In the genomic region with DNA sequence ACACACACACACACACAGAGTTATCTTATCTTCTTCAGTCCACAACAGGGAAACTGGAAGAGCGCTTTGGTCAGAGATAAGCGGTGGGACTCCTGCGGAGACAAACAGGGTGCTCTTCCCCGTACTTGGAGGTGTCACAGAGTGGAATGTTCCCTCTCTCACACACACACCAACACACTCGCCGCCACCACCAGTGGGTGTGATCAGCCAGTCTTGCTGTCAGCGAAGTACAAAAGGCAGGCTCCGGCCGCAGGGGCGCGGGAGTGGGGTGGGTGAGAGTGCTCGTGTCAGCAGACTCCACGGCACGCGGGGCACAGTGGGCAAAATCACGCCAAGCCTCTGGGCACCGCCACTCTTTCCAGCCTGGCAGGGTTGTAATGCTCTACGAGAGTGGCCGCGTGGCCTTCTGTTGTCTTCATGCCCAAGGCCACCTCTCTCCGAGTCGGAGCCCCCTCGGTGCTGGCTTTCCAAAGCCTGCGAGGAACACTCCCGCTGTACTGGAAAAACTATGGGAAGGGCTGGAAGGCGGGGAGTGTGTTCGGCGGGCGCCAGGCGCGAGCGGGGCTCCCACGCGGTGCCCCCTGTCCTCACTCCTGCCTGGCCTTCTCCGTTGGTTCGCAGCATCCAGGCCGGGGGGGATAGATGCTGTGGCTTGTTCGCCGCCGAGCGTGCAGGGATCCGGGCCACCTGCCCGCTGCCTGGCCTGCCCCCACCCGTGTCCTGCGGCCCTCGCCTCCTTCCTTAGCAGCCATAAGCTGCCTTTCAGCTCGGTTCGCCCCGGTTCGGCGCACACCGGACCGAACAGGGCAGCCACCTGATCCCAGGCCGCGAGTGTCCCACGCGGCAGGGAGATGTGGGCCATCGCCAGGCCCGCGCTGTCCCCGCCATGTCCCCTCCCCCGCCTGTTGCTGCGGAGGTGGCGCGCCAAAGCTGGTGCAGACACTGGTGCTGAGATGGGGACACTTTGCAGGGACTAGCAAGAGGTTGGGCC, we compare ENCODE assay signal across 8 mouse cellular contexts. TPM values are rescaled to one million over a fixed set of nuclear protein-coding genes. Genes with fewer than 3 reads are reported as not detected.
DNase-seq lines count a peak whose midpoint lies in the region; ATAC-seq and TF ChIP-seq lines count a peak whose summit lies in the region.

No protein-coding gene starts in this region.

- no peaks in the 10 kb centered on the region for H3K36me3 ChIP-seq in megakaryocyte, embryonic 14.5 days (replicated peaks; ENCODE audit: low read length)
- H3K36me3 ChIP-seq in heart, postnatal 0 days (replicated peaks; ENCODE audit: control insufficient read depth, insufficient read depth, low read length): no peaks in the 10 kb centered on the region
- H3K36me3 ChIP-seq in limb, embryonic 14.5 days (ENCODE audit: control insufficient read depth, insufficient read depth, low read length): no peaks in the 10 kb centered on the region
- H3K36me3 ChIP-seq in stomach, embryonic 16.5 days (ENCODE audit: control insufficient read depth, insufficient read depth, low read length): no peaks in the 10 kb centered on the region

- H3K4me1 ChIP-seq in megakaryocyte, embryonic 14.5 days: peaks cover 29% of the 10 kb centered on the region
- H3K4me1 ChIP-seq in heart, postnatal 0 days (ENCODE audit: control insufficient read depth, insufficient read depth): no peaks in the 10 kb centered on the region
- H3K4me1 ChIP-seq in limb, embryonic 14.5 days (ENCODE audit: control insufficient read depth, insufficient read depth, low read length): peaks cover 11% of the 10 kb centered on the region
- peaks cover 16% of the 10 kb centered on the region for H3K4me1 ChIP-seq in stomach, embryonic 16.5 days (ENCODE audit: control insufficient read depth, insufficient read depth, low read length)

- WGBS in heart, postnatal 0 days: 2% methylated on average over 65 of the region's 65 CpGs
- WGBS in limb, embryonic 14.5 days: 2% methylated on average over 60 of the region's 65 CpGs
- WGBS in stomach, embryonic 16.5 days: 3% methylated on average over 65 of the region's 65 CpGs

- ATAC-seq in megakaryocyte, adult 5-6 weeks (ENCODE audit: poor library complexity, severe bottlenecking): no peak
- peak; percentile 31; the same call in 1 of the 2 replicates for ATAC-seq in common myeloid progenitor, adult 5-6 weeks (replicated peaks; ENCODE audit: low read depth, poor library complexity, severe bottlenecking)
- peak; percentile 15; the same call in 1 of the 2 replicates for ATAC-seq in heart, postnatal 0 days (ENCODE audit: insufficient read depth, low read depth)
- ATAC-seq in limb, embryonic 14.5 days (ENCODE audit: low FRiP score, low read depth): no peak
- no peak for ATAC-seq in stomach, embryonic 16.5 days (ENCODE audit: insufficient read depth, low FRiP score)

- DNase-seq in heart, postnatal 0 days (ENCODE audit: low spot score): no peak
- no peak for DNase-seq in limb, embryonic 14.5 days (ENCODE audit: low spot score)
- DNase-seq in left cerebral cortex, postnatal 25 days (ENCODE audit: low spot score in 2 of 2): no peak
- no peak for DNase-seq in spleen, adult 12 weeks (ENCODE audit: low spot score)

- no peak for TF ChIP-seq CTCF in heart, postnatal 0 days (IDR thresholded peaks at IDR 0.05; ENCODE audit: low read depth)

- intact Hi-C loops in left cerebral cortex, postnatal 25 days (cut with DNase I): loop anchor here (5.0 kb wide), 2 partner anchors 128 to 622 kb away; no protein-coding TSS in a partner anchor

- peaks cover 73% of the 10 kb centered on the region for H3K27me3 ChIP-seq in megakaryocyte, embryonic 14.5 days (replicated peaks)
- peaks cover 11% of the 10 kb centered on the region; the same call in 1 of the 2 replicates for H3K27me3 ChIP-seq in heart, postnatal 0 days (ENCODE audit: control insufficient read depth, insufficient read depth, low read length)
- H3K27me3 ChIP-seq in limb, embryonic 14.5 days (ENCODE audit: control insufficient read depth, insufficient read depth, low read length): peaks cover 64% of the 10 kb centered on the region
- peaks cover 52% of the 10 kb centered on the region for H3K27me3 ChIP-seq in stomach, embryonic 16.5 days (ENCODE audit: control insufficient read depth, insufficient read depth, low read length)

- peak overlapping the region; percentile 64 for H3K4me3 ChIP-seq in megakaryocyte, embryonic 14.5 days (replicated peaks)
- peak overlapping the region; percentile 45 for H3K4me3 ChIP-seq in heart, postnatal 0 days (ENCODE audit: low read depth, low read length)
- peak overlapping the region; percentile 35 for H3K4me3 ChIP-seq in limb, embryonic 14.5 days (replicated peaks; ENCODE audit: low read length)
- peak overlapping the region; percentile 34 for H3K4me3 ChIP-seq in stomach, embryonic 16.5 days (replicated peaks; ENCODE audit: low read length)

- H3K27ac ChIP-seq in heart, postnatal 0 days (ENCODE audit: low read depth): peak overlapping the region; percentile 71
- no peak overlapping the region for H3K27ac ChIP-seq in limb, embryonic 14.5 days (replicated peaks; ENCODE audit: low read depth, low read length)
- no peak overlapping the region for H3K27ac ChIP-seq in stomach, embryonic 16.5 days (ENCODE audit: low read length)

- peak overlapping the region; percentile 93 for H3K4me2 ChIP-seq in heart, postnatal 0 days (ENCODE audit: low read depth, low read length)
- peak overlapping the region; percentile 65 for H3K4me2 ChIP-seq in limb, embryonic 14.5 days (replicated peaks; ENCODE audit: low read depth, low read length, severe bottlenecking)
- peak overlapping the region; percentile 55 for H3K4me2 ChIP-seq in stomach, embryonic 16.5 days (ENCODE audit: low read depth, low read length)

- TF ChIP-seq EP300 in heart, postnatal 0 days (IDR thresholded peaks at IDR 0.05; ENCODE audit: low read depth): no peak

- peak overlapping the region; percentile 43 for H3K9ac ChIP-seq in heart, postnatal 0 days (replicated peaks; ENCODE audit: low read depth, low read length)
- H3K9ac ChIP-seq in limb, embryonic 14.5 days (ENCODE audit: low read depth, low read length, severe bottlenecking): peak overlapping the region; percentile 34; the same call in 1 of the 2 replicates
- peak overlapping the region; percentile 37 for H3K9ac ChIP-seq in stomach, embryonic 16.5 days (ENCODE audit: low read length)

- no peak for TF ChIP-seq POLR2A in limb, embryonic 14.5 days (IDR thresholded peaks at IDR 0.05; ENCODE audit: borderline replicate concordance, extremely low read depth, insufficient read depth, insufficient read length)

- peaks cover 20% of the 10 kb centered on the region for H3K9me3 ChIP-seq in megakaryocyte, embryonic 14.5 days
- H3K9me3 ChIP-seq in heart, postnatal 0 days (replicated peaks; ENCODE audit: control insufficient read depth, low read length): no peaks in the 10 kb centered on the region
- no peaks in the 10 kb centered on the region for H3K9me3 ChIP-seq in limb, embryonic 14.5 days (ENCODE audit: control insufficient read depth, low read length)
- no peaks in the 10 kb centered on the region for H3K9me3 ChIP-seq in stomach, embryonic 16.5 days (replicated peaks; ENCODE audit: control insufficient read depth, low read length)

RNA-seq across cellular contexts. Expression of a gene that starts 4.5 kb away (rescaled TPM):
- 0.06 and 1.4 TPM in 2 replicates for polyA plus RNA-seq in megakaryocyte, embryonic 14.5 days (2012; ENCODE audit: insufficient read depth, low replicate concordance)
- total RNA-seq in megakaryocyte, adult 5-6 weeks (2015): not detected in 2 replicates
- not detected in 2 replicates for total RNA-seq in megakaryocyte, adult 5-6 weeks (2017)
- total RNA-seq in common myeloid progenitor, adult 5-6 weeks (2017): 0.05 TPM in 1 of 2 replicates, not detected in the other
- total RNA-seq in heart, postnatal 0 days (2014; rRNA removed; ENCODE audit: low replicate concordance): 23.1 and 31.5 TPM in 2 replicates
- polyA plus RNA-seq in heart, postnatal 0 days (2015; fragmentation: Nextera tagmentation; extraction: Ambion mirVana): 17.3 and 17.8 TPM in 2 replicates
- 2.6 and 2.9 TPM in 2 replicates for polyA plus RNA-seq in limb, embryonic 14.5 days (2012; rRNA removed)
- 2.7 and 3.1 TPM in 2 replicates for polyA plus RNA-seq in limb, embryonic 14.5 days (2014; fragmentation: Nextera tagmentation; extraction: Ambion mirVana)
- polyA plus RNA-seq in stomach, embryonic 16.5 days (2015; fragmentation: Nextera tagmentation; extraction: Ambion mirVana): 1.5 and 2.5 TPM in 2 replicates
- total RNA-seq in left cerebral cortex, postnatal 25 days (2021): 1 to 10 TPM; 7.2 to 7.8 TPM

Comparison
In these comparisons a context has a peak if more than half of its experiments do, and no peak if none do; other contexts are left out.
1. ATAC-seq: peak in common myeloid progenitor, adult 5-6 weeks (single experiment) and heart, postnatal 0 days (single experiment); none in megakaryocyte, adult 5-6 weeks (single experiment), limb, embryonic 14.5 days (single experiment) and stomach, embryonic 16.5 days (single experiment).
2. Peak in every context shown above with its lines, with median percentiles within 50 percentile points of each other: H3K4me3 ChIP-seq, H3K4me2 ChIP-seq and H3K9ac ChIP-seq.